Mouse (Mus musculus): Measurements from ENCODE around the gene Rsbn1l. TPM values are rescaled to one million over a fixed set of nuclear protein-coding genes. Genes with fewer than 3 reads are reported as not detected.

Rsbn1l gene
- polyA plus RNA-seq, 1 experiment from 2014 or later, result 5.1 TPM

Other genes with a start within 250 kb of the Rsbn1l start
- 27.7 and 45.6 TPM in 2 replicates for gene Phtf2, start 74.3 kb downstream of the Rsbn1l start, polyA plus RNA-seq (2016; fragmentation: Nextera tagmentation; extraction: Ambion mirVana)
- gene Tmem60, start 74.2 kb downstream of the Rsbn1l start, polyA plus RNA-seq (2016; fragmentation: Nextera tagmentation; extraction: Ambion mirVana), result 53.1 and 53.7 TPM in 2 replicates
- 13.7 and 19.9 TPM in 2 replicates for gene Ptpn12, start 99.5 kb upstream of the Rsbn1l start, polyA plus RNA-seq (2016; fragmentation: Nextera tagmentation; extraction: Ambion mirVana)
- 0.73 and 0.78 TPM in 2 replicates for gene Gsap, start 229.9 kb upstream of the Rsbn1l start, polyA plus RNA-seq (2016; fragmentation: Nextera tagmentation; extraction: Ambion mirVana)